Mouse (Mus musculus) embryonic fibroblast, embryonic 13.5 days (primary cell): ENCODE measurements at regions not wholly inside any gene's neighbourhood (a gene's known extent, or its start where the extent isn't known, plus 50 kb on each side); places are given as distances from the start of the nearest gene placed in this dataset.

ENCODE experiments used
- CTCF ChIP-seq: IDR thresholded peaks from 2 replicates; pipeline ENCODE4 v1.5.1; 2011; ENCODE audit warnings: mild to moderate bottlenecking, control low read depth, low read length, moderate library complexity, borderline replicate concordance; ENCODE audit not compliant: insufficient read depth
- POLR2A ChIP-seq: IDR thresholded peaks from 2 replicates; pipeline ENCODE4 v1.6.1; 2011; ENCODE audit warnings: low read depth, mild to moderate bottlenecking, control low read depth, low read length, moderate library complexity

- TF ChIP-seq CTCF (no peak), POLR2A (no peak)
Measured at GRCm38 (mm10) chr7:138682161-138682560, 163.7 kb upstream of the Ppp2r2d start.
